Mouse (Mus musculus) adrenal gland, adult 18-20 months (tissue): ENCODE results near the gene Gm10840. TPM values are rescaled to one million over a fixed set of nuclear protein-coding genes. Genes with fewer than 3 reads are reported as not detected.

Experiments used
- DNase-seq, 2 experiments: peaks; one replicate each; pipeline ENCODE4 v3.0.0; 2021 to 2022; ENCODE audit warnings: low spot score in 2 of 2
- total RNA-seq, 2 experiments: library from RNA; stranded (reverse); gene quantifications; 1 replicate in 1 of 2; 2 replicates in 1 of 2; pipeline ENCODE4 v1.2.3; 2021

Gm10840 gene
- total RNA-seq, 2 experiments from 2014 or later, result not detected

DNA sequence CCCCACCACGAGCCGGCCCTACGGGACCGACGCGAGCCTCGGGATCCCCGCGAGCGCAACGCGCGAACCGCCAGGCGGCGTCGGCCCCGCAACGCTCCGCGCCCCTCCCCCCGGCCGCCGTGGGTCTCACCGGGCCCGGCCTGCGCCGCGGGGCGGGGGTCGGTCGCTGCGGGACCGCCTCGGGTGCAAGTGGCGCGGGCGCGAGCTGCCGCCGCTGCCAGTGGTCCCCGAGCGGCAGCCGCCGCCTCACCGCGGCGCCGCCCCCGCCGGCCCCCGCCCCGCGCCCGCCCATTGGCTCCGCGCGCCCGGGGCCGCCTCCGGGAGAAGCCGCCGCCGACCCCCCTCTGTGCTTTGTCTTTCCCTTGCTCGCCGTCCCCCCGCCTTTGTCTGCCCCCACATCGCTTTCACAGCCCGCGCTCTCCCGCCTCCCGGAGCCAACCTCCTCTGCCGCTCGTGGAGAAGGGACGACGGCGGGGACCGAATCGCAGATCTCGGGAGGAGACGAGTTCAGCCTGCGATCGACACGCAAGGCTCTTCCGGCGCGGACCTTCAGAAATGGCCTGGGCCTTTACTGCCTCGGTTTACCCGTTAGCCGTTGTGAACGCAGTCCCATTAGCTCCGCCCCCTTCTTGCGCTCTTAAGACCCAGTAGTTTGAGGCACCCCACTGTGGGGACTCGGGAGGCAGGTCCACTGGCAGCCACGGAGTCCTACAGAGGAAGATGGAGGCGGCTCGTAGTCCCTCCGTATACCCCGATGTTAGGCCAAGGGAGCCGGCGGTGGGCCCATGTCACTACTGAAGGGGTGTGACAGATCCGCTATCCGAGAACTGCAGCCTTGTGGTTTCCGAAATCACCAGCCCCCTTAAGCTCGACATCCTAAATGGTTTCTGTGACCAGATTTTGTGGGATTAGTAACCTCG, 469 bp upstream of the Gm10840 start:
- DNase-seq, result peak; percentile 74 to 75

DNA sequence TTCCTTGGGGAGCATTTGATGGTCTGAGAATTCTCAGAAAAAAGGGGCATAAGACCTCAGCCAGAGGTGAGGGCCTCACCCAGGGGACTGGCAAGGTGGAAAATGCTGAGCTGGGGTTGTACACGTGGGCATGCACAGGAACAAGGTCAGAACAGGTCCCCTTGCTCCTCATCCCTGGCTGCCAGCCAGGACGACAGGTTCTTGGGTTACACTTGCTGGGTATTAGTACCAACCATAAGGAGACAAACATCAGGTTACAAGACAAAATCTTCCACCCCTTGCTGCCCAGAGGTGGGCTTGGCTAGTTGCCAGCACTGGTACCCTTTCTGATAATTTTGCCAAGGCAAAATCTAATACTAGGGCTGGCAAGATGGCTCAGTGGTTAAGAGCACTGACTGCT, 1.6 kb downstream of the Gm10840 start:
- DNase-seq, result no peak

DNA sequence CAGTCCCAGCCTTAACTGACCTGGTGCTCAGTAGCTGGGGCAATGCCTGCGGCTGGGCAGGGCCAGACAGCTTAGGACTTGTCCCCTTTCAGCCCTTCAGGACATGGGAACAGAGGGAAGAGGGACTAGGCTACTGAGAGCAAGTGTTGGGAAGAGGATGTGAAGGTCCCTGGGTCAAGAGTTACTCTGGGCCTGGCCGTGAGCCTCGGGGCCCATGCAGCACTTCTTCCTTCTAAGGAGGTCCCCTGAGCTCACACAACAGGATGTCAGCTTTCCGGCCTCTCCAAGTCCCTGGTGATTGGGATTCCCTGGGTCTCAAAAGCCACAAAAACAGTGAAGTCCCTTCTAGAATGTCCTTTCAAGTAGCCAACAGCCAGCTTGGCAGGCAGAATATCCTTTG, 2.9 kb downstream of the Gm10840 start:
- DNase-seq, result no peak

DNA sequence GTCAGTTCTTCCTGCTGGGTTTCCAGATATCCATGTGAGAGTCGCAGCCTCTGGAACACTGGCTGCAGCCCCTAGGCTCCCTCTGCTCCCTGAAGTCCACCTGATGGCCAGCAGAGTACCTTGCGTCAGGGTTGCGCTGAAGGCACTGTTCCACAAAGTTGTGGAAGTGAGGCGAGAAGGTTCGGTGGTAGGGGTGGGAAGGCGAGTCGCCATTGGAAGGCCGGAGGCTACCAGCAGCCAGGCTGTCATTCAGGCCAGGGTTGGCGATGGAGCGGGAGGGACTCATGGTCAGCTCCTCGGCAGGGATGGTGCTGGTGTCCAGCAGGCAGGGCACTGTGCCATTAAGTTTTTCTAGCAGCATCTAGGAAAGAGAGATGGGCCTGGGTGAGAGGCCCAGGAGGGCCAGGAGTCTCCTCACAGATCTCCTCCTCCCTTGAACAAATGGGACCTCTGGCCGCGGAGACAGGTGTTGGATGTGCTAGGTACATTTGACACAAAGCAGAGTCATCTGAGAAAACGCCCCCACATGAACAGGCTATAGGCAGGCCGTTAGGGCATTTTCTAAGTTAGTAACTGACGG, 4.0 kb downstream of the Gm10840 start:
- no peak for DNase-seq

DNA sequence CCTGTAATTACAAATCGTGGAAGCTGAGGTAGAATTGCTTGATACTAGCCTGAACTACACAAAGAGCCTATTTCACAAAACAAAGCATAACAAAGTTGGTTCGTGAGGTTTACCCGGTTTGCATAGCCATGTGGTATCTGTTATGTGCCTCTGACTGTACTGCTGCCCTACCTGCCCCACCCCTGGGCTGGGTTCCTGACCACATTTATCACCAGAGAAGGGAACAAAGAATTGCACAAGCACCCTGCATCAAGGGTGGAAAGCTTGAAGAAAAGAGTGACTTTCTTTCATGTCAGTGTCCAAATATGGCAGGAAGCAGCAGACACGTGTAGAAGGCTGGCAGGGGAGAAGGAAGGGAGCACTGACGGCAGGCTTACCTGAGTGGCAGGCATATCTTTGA, 6.8 kb downstream of the Gm10840 start:
- no peak for DNase-seq

DNA sequence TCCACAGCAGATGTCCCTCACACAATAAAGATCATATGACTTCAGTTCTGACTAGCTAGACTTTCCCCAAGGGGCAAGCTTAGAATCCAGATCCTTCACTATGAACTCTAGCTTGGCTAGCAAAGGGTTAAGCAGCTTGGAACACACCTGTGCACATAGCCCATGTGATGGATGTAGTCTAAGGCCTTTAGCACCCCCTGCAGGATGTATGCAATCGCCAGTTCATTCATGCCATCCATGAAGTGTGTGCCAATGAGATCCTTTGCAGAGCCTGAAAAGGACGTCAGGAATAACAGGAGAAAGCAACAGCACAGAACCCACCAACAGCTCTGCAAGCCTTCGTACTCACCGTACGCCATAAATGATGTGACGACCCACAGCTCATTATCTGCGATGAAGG, 10.2 kb downstream of the Gm10840 start:
- no peak for DNase-seq

DNA sequence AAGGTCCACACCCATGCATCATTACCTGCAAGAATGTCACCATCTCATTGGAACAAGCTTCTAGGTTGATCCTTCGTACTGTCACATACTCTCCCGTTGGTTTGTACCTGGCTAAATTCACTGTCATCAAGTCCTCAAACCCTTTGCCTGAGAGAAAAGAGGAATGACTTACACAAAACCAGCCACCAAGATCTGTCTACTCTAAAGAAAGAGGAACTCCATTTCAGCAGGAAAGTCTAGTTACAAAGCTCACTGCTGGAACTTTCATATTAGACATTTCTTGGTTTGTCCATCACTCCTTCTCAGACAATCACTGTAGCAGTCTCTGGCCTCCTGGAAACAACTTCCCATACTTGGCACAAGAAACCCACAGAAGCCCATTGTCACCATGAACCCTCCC, 12.6 kb downstream of the Gm10840 start:
- no peak for DNase-seq

DNA sequence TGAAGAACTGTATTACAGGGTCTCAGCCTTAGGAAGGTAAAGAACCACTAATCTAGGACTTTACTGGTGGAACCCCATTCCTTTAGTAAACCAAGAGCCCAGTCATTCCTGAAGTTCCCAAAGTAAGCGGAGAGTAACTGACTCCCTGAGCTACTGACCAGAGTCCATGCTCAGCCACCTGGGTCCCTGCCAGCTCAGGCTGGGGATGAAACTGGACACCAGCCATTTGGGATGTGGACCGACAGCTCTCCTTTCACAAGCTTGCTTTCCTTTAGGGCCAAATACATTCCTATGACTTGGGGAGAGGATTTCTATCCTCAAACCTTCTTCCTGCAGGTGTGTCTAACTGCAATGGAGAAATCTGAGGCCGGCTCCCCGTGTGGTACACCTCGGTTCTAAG, 13.7 kb downstream of the Gm10840 start:
- no peak for DNase-seq

DNA sequence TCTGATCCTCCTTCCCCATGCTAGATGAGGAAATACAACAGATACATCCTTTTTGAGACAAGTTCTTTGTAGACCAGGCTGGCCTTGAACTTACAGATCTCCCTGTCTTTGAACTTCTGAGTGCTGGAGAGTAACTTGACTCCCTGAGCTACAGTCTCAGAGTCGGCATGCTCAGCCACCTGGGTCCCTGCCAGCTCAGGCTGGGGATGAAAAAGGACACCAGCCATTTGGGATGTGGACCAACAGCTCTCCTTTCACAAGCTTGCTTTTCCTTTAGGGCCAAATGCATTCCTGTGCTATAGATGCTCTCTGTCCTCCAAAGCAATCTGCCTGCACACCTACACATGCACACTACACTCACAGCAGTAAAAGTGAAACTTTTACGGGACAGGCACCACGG, 14.4 kb downstream of the Gm10840 start:
- DNase-seq, result no peak

DNA sequence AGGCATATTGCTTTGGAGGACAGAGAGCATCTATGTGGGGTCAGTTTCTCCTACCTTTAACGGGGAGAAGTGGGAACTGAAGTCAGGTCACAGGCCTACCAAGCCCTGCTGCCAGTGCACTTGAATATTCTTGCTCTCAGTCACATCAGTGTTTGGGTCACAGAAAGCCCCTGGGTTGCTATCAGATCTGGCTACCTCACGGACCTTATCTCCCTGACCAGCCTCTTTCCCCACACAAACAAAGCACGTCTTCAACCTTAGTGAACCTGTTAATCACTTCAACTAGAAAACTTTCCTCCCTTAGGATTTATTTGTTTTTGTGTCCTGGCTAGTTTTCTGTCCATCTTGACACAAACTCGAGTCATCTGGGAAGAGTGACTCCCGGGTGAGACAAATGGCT, 15.7 kb downstream of the Gm10840 start:
- DNase-seq, result no peak

DNA sequence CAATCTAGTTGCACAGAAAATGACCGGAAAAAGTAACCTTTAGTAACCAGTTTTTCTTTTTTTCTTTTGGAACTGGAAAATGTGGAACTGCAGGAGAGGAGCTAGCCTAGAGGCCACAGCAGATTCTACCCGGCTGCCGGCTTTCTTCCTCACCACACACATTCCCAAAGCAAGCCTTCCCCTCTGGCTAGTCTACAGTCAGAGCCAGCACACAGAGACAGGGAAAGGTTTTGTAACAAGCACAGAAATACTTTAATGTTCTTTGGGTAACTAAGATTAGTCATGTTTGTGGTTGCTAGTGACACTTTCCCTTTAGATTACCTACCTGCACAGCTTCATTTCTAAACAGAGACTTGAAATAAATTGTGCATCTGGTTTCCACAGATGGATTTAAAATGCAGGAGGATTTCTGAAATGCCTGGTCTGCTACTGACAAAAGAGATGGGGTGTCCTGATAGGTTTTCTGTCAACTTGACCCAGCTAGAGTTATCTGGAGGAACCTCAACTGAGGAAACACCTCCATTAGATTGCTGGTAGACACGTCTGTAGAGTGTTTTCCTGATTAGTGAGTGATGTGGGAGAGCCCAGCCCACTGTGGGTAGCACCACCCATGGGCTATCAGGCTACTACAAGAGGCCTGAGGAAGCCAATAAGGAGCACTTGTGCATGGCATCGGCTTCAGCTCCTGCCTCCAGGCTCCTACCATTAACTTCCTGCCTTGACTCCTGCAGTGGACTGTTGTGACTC, 17.6 kb downstream of the Gm10840 start:
- DNase-seq, result no peak

DNA sequence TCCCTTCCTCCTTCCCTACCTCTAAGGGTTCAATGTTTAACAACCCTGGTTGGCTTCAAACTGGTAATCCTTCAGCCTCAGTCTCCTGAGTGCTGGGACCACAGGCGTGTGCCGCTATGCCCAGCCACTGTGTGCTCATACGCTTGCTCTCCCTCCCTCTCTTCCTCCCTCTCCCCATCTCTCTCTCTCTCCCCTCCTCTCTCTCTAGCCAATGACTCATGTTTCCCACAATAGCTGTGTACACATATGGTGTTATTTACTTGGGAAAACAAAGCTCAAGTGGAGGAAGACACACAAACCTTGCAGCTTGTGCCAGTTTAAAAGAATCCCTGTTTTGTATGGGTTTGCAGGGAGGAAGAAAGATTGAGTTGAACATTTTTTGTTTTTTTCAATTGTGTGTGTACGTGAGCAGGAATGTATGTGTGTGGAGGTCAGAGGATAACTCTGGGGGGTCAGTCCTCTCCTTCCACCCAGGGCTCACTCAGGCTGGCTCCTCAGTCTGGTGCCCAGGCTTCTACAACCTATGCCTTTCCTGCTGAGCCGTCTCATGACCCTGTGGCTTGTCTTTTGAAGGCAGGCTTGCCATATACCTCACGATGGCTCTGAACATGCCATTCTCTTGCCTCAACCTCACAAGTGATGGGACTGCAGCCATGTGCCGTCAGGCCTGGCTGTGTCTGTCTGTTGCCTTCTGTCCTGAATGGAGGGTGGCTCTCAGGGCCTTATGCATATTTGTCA, 19.2 kb downstream of the Gm10840 start:
- DNase-seq, result no peak

DNA sequence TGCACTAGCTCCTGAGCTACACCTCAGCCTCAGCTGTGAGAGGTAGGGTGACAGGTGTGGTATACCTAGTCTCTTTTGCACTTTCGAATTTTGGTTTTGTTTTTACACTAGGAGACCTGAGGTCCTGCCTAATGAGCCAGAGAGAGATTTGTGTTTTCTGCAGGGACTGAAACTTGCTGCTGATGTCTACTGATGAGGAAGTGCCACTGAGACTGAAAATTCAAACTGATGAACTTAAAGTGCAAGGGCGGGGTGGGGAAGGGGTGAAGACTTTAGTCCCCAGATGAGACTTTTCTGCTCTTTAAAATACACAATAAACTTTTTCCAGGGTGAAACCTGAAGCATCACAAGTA, 19.8 kb downstream of the Gm10840 start:
- DNase-seq, result no peak

DNA sequence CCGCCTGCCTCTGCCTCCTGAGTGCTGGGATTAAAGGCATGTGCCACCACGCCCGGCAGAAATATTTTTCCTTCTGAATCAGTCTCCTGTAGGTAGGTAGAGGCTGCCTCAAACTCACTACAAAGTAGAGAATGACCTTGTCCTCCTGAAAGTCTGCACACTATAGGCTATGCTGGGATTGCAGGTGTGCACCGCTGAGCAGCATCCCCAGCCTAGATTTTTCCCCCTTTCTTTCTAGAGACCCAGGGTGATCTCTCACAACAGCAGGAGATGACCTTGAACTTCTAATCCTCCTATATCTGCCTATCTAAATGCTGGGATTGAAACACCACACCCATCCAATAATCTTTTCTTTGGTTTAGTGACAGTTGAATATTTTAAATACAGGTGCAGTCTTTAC, 26.7 kb downstream of the Gm10840 start:
- DNase-seq, result no peak

DNA sequence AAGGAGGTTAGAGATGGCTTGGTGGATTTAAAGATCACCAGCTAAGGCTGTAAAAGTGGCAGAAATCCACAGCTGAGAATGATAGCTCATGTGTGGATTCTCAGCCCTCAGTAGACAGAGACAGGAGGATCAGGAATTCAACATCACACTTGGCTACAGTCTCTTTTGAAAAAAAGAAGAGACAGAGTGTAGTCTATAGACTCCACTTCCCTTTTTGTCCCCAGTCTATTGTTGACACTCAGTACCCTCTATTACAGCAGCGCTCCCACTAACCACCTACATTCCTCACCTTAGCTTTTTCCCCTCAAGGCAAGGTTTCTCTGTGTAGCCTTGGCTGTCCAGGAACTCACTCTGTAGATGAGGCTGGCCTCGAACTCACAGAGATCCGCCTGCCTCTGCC, 31.1 kb downstream of the Gm10840 start:
- DNase-seq, result no peak

DNA sequence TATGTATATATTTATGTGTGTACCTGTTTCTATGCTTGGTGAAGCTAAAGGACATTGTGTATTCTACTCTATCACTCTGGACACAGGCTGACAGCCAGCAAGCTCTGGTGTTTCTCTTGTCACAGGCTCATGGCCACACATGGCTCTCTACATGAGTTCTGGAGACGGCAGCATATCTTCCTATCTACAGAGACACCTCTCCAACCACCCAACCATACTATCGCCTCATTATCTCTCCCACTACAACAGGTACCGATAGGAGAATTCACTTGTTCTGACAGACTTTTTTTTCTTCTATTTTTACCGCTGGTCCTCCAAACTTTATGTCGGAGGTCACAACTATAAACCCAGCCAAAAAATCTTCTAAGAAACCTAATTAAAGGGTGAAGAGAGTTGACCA, 31.6 kb downstream of the Gm10840 start:
- DNase-seq, result no peak

DNA sequence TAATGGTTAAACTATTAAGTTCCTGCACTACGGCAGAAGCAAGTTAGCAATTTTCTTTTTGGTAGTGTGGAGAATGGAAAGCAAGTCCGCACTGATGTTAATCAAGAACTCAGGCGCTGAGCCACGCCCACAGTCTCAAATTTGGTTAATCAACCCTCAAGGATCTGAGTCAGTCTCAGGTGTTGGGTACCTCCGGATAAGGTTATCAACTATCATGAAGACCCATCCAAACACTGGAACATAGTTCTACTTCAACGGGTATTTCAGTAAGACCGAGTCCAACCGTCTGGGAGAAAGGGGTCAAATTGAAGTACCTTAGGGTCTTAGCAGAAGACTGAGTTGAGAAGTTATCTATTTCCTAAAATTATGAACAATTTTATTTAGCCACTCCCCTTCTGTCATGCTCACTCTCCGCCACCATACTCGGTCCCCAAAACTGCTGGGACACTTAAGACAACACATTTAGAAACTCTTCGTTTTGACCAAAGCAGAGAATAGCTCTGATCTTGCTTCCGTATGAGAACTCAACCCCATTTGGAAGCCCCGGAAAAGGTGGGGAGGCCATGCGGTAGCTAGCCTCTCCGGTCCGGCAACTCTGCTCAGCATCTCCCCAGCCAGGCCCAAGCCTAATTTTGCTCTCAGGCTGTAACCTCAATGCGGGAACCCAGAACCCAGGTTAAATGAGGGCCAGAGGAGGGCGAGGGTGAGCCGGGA, 32.2 kb downstream of the Gm10840 start:
- DNase-seq, result no peak

DNA sequence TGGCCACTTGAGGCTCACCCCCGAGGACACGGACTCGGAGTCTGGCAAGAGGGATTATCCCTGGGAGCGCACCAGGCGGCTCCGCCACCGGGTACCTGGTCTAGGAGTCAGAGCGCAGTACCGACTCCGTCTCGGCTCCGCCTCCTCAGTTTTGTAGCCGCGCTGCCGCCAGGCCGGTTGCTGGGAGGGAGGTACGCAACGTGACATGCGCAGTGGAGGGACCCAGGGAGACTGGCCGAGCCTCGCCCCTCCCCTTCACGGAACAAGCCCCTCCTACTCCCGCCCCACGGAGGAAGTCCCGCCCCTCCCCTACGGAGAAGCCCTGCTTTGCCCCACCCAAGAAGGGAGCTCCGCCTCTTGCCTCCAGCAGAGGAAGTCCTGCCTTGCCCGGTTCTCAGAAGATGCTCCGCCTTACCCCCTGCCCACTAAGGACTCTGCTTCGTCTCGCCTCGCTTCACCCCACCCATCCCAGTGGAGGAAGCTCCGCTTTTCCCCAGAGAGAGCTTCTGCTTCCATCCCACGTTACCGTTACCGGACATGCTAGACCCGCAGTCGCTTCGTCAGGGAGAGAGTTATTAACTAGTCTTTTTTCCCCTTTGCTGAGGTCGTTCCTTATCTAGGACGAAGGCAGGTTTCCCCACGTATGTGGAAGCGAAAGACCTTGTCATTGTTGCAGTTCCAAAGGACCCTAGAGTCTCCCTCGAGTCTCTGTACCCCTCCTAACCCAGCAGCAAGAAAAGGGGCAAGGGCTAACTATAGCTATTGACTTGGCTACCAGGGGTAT, 32.9 kb downstream of the Gm10840 start:
- DNase-seq, result peak; percentile 93 to 94

DNA sequence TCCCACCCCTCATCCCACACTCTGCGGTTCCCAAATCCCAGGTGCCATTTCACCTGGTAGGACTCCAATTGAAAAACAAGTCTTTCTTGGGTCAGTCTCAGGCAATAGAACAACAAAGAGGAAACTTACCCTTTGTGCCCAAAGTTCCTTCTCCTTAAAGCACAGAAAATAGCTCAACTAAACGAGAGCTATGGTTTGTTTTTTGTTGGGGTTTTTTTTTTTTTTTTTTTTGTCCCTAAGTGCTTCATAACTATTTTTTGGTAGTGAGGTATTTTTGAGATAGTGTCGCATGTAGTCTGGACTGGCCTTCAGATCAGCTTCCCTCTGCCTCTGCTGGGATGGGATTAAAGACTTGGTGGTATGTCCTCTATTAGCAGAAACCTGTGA, 33.5 kb downstream of the Gm10840 start:
- DNase-seq, result no peak

DNA sequence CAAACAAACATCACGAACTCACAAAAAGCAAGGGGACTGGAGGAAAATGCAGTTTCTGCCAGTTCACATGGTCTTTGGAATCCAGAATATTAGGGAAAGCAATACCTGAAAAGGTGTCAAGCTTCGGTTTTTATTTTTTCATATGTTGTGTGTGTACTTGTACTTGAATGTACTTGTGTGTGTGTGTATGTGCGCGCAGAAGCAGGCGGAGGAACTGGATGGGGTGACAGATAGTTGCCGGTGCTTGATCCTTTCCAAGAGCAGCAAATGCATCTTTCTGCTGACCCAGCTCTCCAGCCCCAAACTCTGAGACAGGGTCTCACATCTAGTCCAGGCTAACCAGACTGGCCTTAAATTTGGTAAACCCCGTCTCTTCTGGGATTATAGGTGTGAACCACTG, 34.2 kb downstream of the Gm10840 start:
- no peak for DNase-seq
